Mouse (Mus musculus) cortical plate, adult 2 months (tissue): ENCODE results near the gene Gm10203.

Source experiments
- CTCF ChIP-seq: fragments of 200-500 bp; IDR thresholded peaks from 2 replicates; pipeline ENCODE4 v1.5.1; 2011; ENCODE audit warnings: mild to moderate bottlenecking, control low read depth, low read length; ENCODE audit not compliant: insufficient read depth; ENCODE audit errors: extremely low read depth
- POLR2A ChIP-seq: fragments of 200-500 bp; IDR thresholded peaks from 2 replicates; pipeline ENCODE4 v1.6.1; 2011; ENCODE audit warnings: mild to moderate bottlenecking, low read length, control low read depth; ENCODE audit not compliant: insufficient read depth; ENCODE audit errors: extremely low read depth

- TF ChIP-seq CTCF = no peak
- TF ChIP-seq POLR2A = no peak
Measured at GRCm38 (mm10) chr6:149137936-149138335, 8.0 kb downstream of the Gm10203 start.
